Mouse (Mus musculus): ENCODE data around the gene Pccb. TPM values are rescaled to one million over a fixed set of nuclear protein-coding genes. Genes with fewer than 3 reads are reported as not detected.

The Pccb gene
- total RNA-seq (2021): 100 to 1,000 TPM in 1 of 2 experiments, 10 to 100 TPM in 1; 87.3 to 109 TPM
- 117 and 163 TPM in 2 replicates for polyA plus RNA-seq (2012; rRNA removed)
- long read RNA-seq, transcript Pccb-201 (15 exons, 2,320 nt): major isoform, 67 of 94 reads
- long read RNA-seq, partial matches to known transcripts: 22 of 94 reads
- long read RNA-seq, other reads (novel, unspliced or antisense): 4 of 94 reads

DNA sequence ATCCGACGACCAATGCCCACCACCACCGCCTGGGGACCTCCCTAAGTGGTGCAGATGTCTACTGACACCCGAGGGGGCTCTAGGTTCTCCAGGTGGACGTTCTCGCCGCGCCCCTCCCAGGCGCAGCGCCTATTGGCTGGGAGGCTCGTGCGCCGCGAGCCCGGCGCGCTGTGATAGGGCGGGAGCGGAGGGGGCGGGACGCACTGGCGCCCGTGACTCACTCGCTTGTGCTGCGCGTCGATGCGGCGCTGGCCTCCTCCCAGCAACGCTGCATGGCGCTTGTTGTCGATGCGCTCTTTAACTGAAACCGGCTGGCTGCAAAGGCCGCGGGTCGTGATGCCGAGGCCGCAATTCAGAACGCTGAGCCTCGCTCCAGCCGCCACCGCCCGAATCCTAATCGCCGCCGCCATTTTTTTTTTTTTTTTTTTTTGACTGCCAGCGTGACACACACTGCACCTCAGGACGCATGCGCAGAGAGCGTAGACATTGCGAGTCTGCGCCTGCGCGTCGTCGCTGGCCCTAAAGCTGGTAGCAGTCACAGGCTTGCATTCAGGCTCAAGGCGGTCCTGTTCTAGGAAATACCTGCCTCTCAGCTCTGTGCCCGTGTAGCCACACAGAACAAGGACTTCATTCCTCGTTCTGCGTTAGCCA lies at the start of gene Pccb:
Pccb (minus strand) TSS at position 451 of the 651 bp plus-strand sequence.
- under 1% methylated on average over 61 of the region's 61 CpGs for WGBS
- intact Hi-C loops (cut with DNase I): loop anchor here (1.0 kb wide), 1 partner anchor 39 kb away; no protein-coding TSS in a partner anchor
- DNase-seq: peak; percentile 95 to 97
- H3K27ac ChIP-seq: peak within 1 kb of the TSS; percentile 100
- H3K9ac ChIP-seq (ENCODE audit: low read depth, low read length): peak within 1 kb of the TSS; percentile 75
- H3K27me3 ChIP-seq (ENCODE audit: control insufficient read depth, insufficient read depth, low read length): no peaks in the 10 kb centered on the region
- H3K4me1 ChIP-seq (ENCODE audit: control insufficient read depth, insufficient read depth, low read length): 0 out of 2 replicates have a peak, but pooled peaks cover 1% of the 10 kb centered on the region
- peak within 1 kb of the TSS; percentile 93 for H3K4me3 ChIP-seq
- H3K79me2 ChIP-seq (replicated peaks; ENCODE audit: control insufficient read depth, insufficient read depth, low read length): no peaks in the 10 kb centered on the region
- H3K36me3 ChIP-seq (ENCODE audit: control insufficient read depth, insufficient read depth, low read length): no peaks in the 10 kb centered on the region
- TF ChIP-seq EP300 (IDR thresholded peaks at IDR 0.05; ENCODE audit: insufficient read depth, low read depth, low read length) (peak; percentile 75; the same call in 1 of the 2 replicates), CTCF (IDR thresholded peaks at IDR 0.05) (peak; percentile 36; the same call in 1 of the 2 replicates), POLR2A (IDR thresholded peaks at IDR 0.05; ENCODE audit: insufficient read depth, low read depth, low read length) (peak; percentile 97)

DNA sequence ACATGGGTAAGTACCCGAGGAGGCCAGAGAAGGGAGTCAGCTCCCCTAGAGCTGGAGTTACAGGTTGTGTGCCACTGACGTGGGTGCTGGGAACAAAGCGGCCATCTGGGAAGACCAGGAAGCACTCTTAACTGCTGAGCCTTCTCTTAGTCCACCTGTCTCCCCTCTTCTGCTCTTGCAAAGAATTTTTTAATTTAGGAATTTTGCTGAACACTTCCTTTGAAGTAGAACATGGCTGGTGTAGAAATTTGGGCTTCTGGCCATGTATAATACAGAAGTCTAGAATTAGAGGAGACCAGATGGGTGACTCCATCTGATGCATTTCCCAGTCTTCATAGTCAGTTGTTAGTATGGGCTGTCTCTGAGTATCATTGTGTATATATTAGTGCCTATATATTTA lies 49.0 kb upstream of the Pccb start:
- peaks cover 10% of the 10 kb centered on the region for H3K4me1 ChIP-seq (ENCODE audit: control insufficient read depth, insufficient read depth, low read length)

DNA sequence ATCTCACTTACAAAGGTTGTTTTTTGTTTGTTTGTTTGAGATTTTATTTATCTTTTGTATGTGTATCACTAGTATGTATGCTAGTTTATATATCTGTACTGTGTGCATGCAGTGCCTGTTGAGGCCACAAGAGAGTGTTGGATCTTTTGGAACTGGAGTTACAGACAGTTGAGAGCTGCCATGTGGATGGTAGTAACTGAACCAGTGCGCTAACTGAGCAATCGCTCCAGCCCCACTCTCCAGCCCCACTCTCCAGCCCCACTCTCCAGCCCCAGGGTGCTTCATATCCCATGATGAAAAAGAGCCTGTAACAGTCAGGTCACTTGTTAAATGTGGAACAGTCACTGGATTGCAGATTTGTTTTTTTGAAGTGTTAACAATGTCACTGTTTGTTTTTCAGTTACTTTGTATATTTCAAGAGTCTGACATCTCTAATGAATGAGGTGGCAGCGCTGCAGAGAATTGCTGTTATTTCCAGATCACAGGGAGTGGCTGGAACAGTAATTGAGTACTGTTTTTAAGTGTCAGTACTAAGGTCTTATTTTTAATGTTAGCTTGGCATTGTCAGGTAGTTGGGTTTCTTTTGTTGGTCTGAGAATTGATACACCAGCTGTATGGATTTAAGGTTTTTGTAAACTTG lies 45.5 kb upstream of the Pccb start:
- Histone ChIP-seq H3K9ac (ENCODE audit: low read depth, low read length) (no peak overlapping the region), H3K27ac (no peak overlapping the region), H3K36me3 (ENCODE audit: control insufficient read depth, insufficient read depth, low read length) (peaks cover 34% of the 10 kb centered on the region), H3K79me2 (replicated peaks; ENCODE audit: control insufficient read depth, insufficient read depth, low read length) (peaks cover 10% of the 10 kb centered on the region), H3K27me3 (ENCODE audit: control insufficient read depth, insufficient read depth, low read length) (no peaks in the 10 kb centered on the region), H3K4me3 (no peak overlapping the region), H3K4me1 (ENCODE audit: control insufficient read depth, insufficient read depth, low read length) (peaks cover 16% of the 10 kb centered on the region)
- WGBS: 34% methylated on average over 3 of the region's 3 CpGs
- TF ChIP-seq POLR2A (IDR thresholded peaks at IDR 0.05; ENCODE audit: insufficient read depth, low read depth, low read length): no peak
- TF ChIP-seq CTCF (IDR thresholded peaks at IDR 0.05): peak; percentile 30
- TF ChIP-seq EP300 (IDR thresholded peaks at IDR 0.05; ENCODE audit: insufficient read depth, low read depth, low read length): no peak
- DNase-seq: no peak
- intact Hi-C loops (cut with DNase I): no loop called here

More for the DNA sequence above, 49.0 kb upstream of the Pccb start:
- peaks cover 26% of the 10 kb centered on the region for H3K36me3 ChIP-seq (ENCODE audit: control insufficient read depth, insufficient read depth, low read length)
- peaks cover 10% of the 10 kb centered on the region for H3K79me2 ChIP-seq (replicated peaks; ENCODE audit: control insufficient read depth, insufficient read depth, low read length)
- DNase-seq: no peak
- intact Hi-C loops (cut with DNase I): no loop called here
- 74% methylated on average over 3 of the region's 3 CpGs for WGBS
- no peak overlapping the region for H3K27ac ChIP-seq
- TF ChIP-seq CTCF (IDR thresholded peaks at IDR 0.05) (no peak), POLR2A (IDR thresholded peaks at IDR 0.05; ENCODE audit: insufficient read depth, low read depth, low read length) (no peak), EP300 (IDR thresholded peaks at IDR 0.05; ENCODE audit: insufficient read depth, low read depth, low read length) (no peak)
- H3K4me3 ChIP-seq: no peak overlapping the region
- H3K9ac ChIP-seq (ENCODE audit: low read depth, low read length): no peak overlapping the region
- no peaks in the 10 kb centered on the region for H3K27me3 ChIP-seq (ENCODE audit: control insufficient read depth, insufficient read depth, low read length)

DNA sequence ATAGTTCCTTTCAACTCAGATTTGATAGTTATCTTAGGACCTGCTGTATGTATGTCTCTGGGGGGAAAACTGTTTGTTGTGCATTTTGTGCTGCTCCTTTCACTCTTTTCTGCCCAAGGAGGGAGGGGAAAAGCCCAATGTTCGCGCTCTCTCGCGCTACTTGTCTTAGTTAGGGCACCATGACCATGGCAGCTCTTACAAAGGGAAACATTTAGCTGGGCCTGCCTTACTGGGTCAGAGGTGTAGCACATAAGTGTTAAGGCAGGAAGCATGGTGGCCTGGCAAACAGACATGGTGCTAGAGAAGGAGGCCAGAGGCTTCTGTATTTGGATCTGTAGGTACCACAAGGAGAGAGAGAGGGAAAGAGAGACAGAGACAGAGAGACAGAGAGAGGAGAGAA lies 43.9 kb upstream of the Pccb start:
- intact Hi-C loops (cut with DNase I): loop anchor here (5.0 kb wide), 3 partner anchors 34 to 174 kb away; partner anchors contain the start of gene Ppp2r3a
- Histone ChIP-seq H3K9ac (ENCODE audit: low read depth, low read length) (no peak overlapping the region), H3K4me3 (peak overlapping the region; percentile 70), H3K27ac (no peak overlapping the region), H3K36me3 (ENCODE audit: control insufficient read depth, insufficient read depth, low read length) (peaks cover 34% of the 10 kb centered on the region), H3K27me3 (ENCODE audit: control insufficient read depth, insufficient read depth, low read length) (no peaks in the 10 kb centered on the region), H3K4me1 (ENCODE audit: control insufficient read depth, insufficient read depth, low read length) (peaks cover 16% of the 10 kb centered on the region), H3K79me2 (replicated peaks; ENCODE audit: control insufficient read depth, insufficient read depth, low read length) (peaks cover 10% of the 10 kb centered on the region)
- 49% methylated on average over 4 of the region's 4 CpGs for WGBS
- DNase-seq: no peak
- TF ChIP-seq POLR2A (IDR thresholded peaks at IDR 0.05; ENCODE audit: insufficient read depth, low read depth, low read length) (no peak), CTCF (IDR thresholded peaks at IDR 0.05) (no peak), EP300 (IDR thresholded peaks at IDR 0.05; ENCODE audit: insufficient read depth, low read depth, low read length) (no peak)

DNA sequence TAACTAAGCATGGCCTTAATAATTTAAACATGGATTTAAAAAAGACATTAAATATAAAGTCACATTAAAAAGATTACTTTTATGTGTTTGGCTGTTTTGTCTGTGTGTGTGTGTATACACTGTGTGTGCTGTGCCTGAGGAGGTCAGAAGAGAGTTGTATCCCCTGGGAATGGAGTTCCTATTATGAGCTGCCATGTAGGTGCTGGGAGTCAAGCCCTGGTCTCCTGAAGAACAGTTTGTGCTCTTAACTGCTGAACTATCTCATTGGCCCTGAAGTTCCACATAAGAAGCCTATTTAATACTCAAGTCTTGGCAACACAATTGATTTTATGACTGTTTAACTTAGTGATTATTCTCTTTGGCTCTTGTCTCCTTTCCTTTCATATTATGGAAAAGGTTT lies 42.8 kb upstream of the Pccb start:
- intact Hi-C loops (cut with DNase I): loop anchor here (5.0 kb wide), 3 partner anchors 35 to 175 kb away; partner anchors contain the start of gene Ppp2r3a
- H3K36me3 ChIP-seq (ENCODE audit: control insufficient read depth, insufficient read depth, low read length): peaks cover 34% of the 10 kb centered on the region
- TF ChIP-seq EP300 (IDR thresholded peaks at IDR 0.05; ENCODE audit: insufficient read depth, low read depth, low read length): no peak
- TF ChIP-seq CTCF (IDR thresholded peaks at IDR 0.05): no peak
- TF ChIP-seq POLR2A (IDR thresholded peaks at IDR 0.05; ENCODE audit: insufficient read depth, low read depth, low read length): no peak
- H3K4me1 ChIP-seq (ENCODE audit: control insufficient read depth, insufficient read depth, low read length): peaks cover 16% of the 10 kb centered on the region
- H3K79me2 ChIP-seq (replicated peaks; ENCODE audit: control insufficient read depth, insufficient read depth, low read length): peaks cover 9% of the 10 kb centered on the region
- H3K9ac ChIP-seq (ENCODE audit: low read depth, low read length): no peak overlapping the region
- no peaks in the 10 kb centered on the region for H3K27me3 ChIP-seq (ENCODE audit: control insufficient read depth, insufficient read depth, low read length)
- H3K4me3 ChIP-seq: peak overlapping the region; percentile 70
- H3K27ac ChIP-seq: no peak overlapping the region
- DNase-seq: no peak

All from heart, adult 2 months (tissue).